Mouse (Mus musculus) activated CD4-positive, CD25-positive, alpha-beta regulatory T cell, adult 9 weeks (primary cell): ENCODE measurements around the gene Dnajc16. TPM values are rescaled to one million over a fixed set of nuclear protein-coding genes. Genes with fewer than 3 reads are reported as not detected.

Experiments
- polyA plus RNA-seq: library from polyadenylated mRNA; unstranded; fragments of 100-300 nt; shearing (Covaris generic); gene quantifications from one replicate; pipeline ENCODE4 v1.2.1, GENCODE M21; 2017

Gene Dnajc16
- polyA plus RNA-seq: 4.9 TPM

GRCm38 (mm10) chr4:141790524-141790990 lies at the start of gene Dnajc16:
Gene Dnajc16, minus strand, starts transcription at chr4:141790931.

GRCm38 (mm10) chr4:141826060-141826459 lies 35.3 kb upstream of the Dnajc16 start, which contains the start of gene Cela2a:
Gene Cela2a, minus strand, starts transcription at chr4:141826160.

DNA sequence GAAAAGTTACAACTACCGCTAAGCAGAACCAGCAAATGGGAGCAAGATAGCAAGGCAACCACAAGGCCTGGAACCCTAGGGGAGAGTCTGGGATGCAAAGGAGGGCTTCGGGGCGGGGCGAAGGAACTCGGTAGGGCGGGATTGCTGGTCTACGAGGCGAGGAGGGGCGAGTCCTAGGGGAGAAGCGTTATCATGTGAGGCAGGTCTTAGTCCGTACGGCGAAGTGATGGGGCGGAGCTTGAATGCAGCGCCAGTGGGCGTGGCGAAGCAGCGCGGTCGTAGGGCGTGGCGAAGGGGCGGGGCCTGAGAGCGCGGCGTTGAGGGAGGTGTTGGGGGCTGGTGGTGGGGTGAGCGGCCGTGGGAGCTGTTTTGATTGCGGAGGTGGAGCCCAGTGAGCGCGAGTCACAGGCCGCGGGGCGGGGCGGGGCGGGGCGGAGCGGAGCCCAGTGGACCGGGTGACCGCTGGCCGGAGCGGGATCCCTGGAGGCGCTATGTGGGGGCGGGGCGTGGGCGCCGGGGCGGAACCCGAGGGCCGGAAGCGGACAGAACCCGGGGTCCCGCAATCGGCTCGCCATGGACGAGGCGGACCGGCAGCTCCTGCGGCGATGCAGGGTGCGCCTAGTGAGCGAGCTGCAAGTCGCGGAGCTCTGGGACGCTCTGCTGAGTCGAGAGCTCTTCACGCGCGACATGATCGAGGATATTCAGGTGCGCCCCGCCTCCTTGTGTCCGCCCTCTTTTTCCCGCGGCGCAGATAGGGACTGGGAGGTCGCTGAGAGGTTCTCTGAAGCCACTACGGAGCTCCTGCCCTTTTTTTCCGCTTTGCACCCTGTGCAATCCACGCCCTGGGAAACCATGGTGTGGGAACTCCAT lies 2.8 kb upstream of the Dnajc16 start, which contains the start of gene Casp9:
Casp9 (plus strand) TSS at position 331 of the 870 bp plus-strand sequence.

GRCm38 (mm10) chr4:141746578-141747346 lies 44.0 kb downstream of the Dnajc16 start, which contains the start of gene Agmat:
Gene Agmat, plus strand, starts transcription at chr4:141746672.

GRCm38 (mm10) chr4:141722731-141723672 lies 67.7 kb downstream of the Dnajc16 start, which contains the start of gene Ddi2:
Gene Ddi2, minus strand, starts transcription at chr4:141723419.

Other genes with a start within 250 kb of the Dnajc16 start
- gene Fblim1, start 184.8 kb downstream of the Dnajc16 start, polyA plus RNA-seq: 0.21 TPM
- 0.22 TPM for gene Tmem82, start 172.3 kb downstream of the Dnajc16 start, polyA plus RNA-seq
- gene Slc25a34, start 167.1 kb downstream of the Dnajc16 start, polyA plus RNA-seq: not detected
- 4.9 TPM for gene Plekhm2, start 126.0 kb downstream of the Dnajc16 start, polyA plus RNA-seq
- not detected for gene Rsc1a1, start 105.3 kb downstream of the Dnajc16 start, polyA plus RNA-seq
- 5.4 TPM for gene Ddi2, start 67.5 kb downstream of the Dnajc16 start, polyA plus RNA-seq
- not detected for gene Agmat, start 44.3 kb downstream of the Dnajc16 start, polyA plus RNA-seq
- 20.3 TPM for gene Casp9, start 2.7 kb upstream of the Dnajc16 start, polyA plus RNA-seq
- not detected for gene Cela2a, start 35.2 kb upstream of the Dnajc16 start, polyA plus RNA-seq
- gene Ctrc, start 55.4 kb upstream of the Dnajc16 start, polyA plus RNA-seq: not detected
- 15.0 TPM for gene Efhd2, start 84.0 kb upstream of the Dnajc16 start, polyA plus RNA-seq
- gene Fhad1, start 224.2 kb upstream of the Dnajc16 start, polyA plus RNA-seq: 0.46 TPM